Mouse (Mus musculus) ES-E14 (cell line): ENCODE measurements around the gene Tex21.

Source experiments
- CHD2 ChIP-seq: IDR thresholded peaks from 2 replicates; pipeline ENCODE4 v1.6.1; 2014; ENCODE audit warnings: mild to moderate bottlenecking, low read depth, low read length, inconsistent platforms
- HCFC1 ChIP-seq: IDR thresholded peaks from 2 replicates; pipeline ENCODE4 v1.6.1; 2012; ENCODE audit warnings: low read length, inconsistent platforms, borderline replicate concordance; ENCODE audit not compliant: insufficient read depth
- MAFK ChIP-seq: IDR thresholded peaks from 2 replicates; pipeline ENCODE4 v1.6.1; 2014; ENCODE audit warnings: mild to moderate bottlenecking, low read depth, low read length, inconsistent platforms; ENCODE audit not compliant: insufficient read depth
- ZC3H11A ChIP-seq: IDR thresholded peaks from 2 replicates; pipeline ENCODE4 v1.6.1; 2012; ENCODE audit warnings: low read depth, mild to moderate bottlenecking, inconsistent platforms, low read length, borderline replicate concordance
- ZNF384 ChIP-seq: IDR thresholded peaks from 2 replicates; pipeline ENCODE4 v1.6.1; 2012; ENCODE audit warnings: low read depth, low read length, inconsistent platforms

GRCm38 (mm10) chr12:76235253-76235652 lies 11.3 kb downstream of the Tex21 start:
- TF ChIP-seq CHD2 (no peak), HCFC1 (no peak), MAFK (no peak), ZNF384 (no peak), ZC3H11A (no peak)
